Mouse (Mus musculus) induced T-regulatory cell, adult 2 months (primary cell): ENCODE data around the gene Vps18.
A peak's percentile ranks its signal among the peaks of the same experiment; 100 is the strongest.

ENCODE experiments used
- DNase-seq: peaks from one replicate; pipeline ENCODE4 v3.0.0-alpha.2; 2012; ENCODE audit warnings: low read depth

Vps18 gene

DNA sequence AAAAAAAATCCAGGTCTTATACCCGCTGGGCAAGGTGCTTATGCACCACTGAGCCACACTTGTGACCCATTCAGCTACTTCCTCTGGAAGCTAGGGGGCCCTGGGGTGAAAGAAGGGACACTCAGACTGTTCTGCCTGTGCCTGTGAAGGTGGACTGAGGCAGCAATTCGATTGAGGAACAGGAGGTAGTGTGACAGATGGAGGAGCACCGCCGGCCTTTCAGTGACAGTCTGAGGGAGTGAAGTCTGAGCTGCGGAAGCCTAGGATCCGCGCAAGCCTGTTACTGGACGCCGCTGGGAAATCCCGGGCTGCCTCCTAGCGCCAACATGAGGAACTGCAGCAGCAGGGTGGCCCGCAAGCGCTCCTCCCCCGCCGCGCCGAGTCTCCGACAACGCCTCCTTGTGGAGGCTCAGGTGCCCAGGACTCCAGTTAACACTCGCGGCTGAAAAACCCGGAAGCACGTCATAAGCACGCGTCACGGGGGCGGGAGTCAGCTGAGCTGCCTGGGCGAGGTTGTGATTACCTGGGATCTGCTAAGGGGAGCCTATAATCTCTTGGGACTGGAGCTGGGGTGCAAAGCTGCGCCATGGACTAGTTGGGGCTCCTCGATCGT, at the start of gene Vps18:
Gene Vps18 (plus strand): TSS at position 471 of the 613 bp plus-strand sequence.
- peak; percentile 99 for DNase-seq

DNA sequence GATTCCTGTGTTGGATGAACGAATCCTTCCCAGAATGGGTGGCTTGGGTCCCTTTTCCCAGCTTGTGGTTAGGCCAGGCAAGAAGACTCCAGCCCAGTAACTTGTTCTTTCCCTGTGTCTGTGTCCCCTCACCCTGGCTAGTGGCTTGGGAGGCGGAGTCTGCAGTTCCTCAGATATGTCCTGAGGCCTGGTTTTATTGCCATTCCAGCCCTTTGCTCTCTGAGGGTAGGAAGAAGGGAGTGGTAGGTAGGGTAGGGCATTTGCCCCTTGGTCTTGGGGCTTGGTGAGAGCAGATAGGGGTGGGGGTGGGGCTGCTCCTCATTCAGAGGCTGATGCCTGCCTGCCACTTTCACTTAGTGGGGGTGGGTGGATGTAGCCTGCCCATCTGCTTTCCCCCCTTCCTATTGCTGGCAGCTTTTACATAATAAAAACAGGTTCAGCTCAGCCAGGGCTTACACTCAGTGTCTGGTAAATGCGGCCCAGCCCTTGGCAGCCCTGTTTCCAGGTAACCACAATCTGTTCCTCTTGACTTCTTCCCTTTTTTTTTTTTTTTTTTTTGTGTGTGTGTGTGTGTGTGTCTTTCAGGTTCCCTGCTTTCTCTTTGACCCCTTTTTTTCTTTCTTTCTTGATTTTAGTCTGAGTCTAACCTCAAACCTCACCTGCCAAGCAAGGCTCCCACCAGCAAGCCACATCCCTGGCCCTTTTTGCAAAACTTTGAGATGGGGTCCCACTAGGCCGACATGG, 48.3 kb upstream of the Vps18 start:
- DNase-seq = no peak

DNA sequence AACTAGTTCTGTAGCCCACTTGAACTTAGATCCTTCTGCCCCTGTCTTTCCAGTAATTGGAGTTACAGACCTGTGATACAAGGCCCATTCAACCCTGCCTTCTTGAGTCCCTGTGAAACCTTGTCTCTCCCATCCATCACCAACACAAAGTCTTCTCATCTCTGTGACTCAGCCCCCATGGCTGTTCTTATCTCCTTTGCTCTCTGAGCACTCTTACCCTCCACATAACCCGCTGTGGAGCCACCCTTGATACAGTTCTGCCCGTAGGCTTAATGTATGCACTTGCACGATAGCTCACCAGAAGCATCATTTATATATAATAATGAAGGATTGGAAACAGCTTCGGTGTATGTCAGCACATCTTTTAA, 47.7 kb upstream of the Vps18 start:
- DNase-seq = no peak

DNA sequence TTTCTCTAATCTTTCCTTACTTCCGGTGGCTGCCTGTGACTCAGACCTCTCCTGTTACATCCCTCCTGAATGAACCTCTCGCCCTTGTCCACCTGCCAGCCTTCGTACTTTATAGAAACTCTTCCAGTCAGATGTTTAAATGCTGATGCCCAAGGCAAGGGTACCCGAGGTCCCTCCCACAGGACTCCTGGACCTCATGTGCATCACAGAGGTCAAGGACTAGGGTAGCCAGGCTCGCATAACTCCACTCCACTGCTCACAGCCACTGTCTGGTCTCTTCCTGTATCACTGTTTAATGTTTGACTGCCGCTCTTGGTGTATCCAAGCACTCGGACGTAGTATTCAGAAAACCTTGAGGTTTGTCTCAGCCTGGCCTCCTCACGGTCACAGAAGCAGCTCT, 46.0 kb upstream of the Vps18 start:
- DNase-seq = no peak

DNA sequence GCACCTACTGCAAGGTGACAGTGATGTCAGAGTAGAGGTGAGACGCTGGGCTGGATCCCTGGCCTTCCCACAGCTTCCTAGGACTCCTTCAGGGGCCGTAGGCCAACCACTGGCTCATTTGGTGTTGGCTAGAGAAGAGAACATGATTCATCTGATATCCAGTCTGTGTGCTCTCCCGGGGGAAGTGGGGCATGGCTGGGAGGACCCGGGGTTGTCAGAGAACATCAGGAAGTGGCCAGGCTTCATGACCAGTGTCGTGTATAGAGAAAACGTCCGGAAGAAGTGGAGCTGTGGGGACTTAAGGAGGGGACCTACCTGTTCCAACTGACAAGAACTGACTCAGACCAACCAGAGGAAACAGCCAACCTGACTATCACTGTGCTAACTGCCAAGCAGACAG, 43.3 kb upstream of the Vps18 start:
- no peak for DNase-seq

DNA sequence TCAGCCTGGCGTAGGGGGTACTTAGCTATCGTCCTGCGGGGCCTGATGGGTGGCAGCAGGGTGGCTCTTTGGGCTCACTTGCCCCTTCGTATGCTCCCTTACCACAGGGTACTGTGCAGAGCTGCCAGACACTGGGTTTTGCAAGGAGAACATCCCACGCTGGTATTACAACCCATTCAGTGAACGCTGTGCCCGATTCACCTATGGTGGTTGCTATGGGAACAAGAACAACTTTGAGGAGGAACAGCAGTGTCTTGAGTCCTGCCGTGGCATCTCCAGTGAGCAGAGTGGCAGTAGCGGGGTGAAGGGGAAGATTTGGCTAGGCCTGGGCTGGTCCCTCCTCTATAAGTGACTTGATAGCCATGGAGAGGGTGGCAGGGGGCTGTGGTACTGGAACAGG, 40.6 kb upstream of the Vps18 start:
- no peak for DNase-seq

DNA sequence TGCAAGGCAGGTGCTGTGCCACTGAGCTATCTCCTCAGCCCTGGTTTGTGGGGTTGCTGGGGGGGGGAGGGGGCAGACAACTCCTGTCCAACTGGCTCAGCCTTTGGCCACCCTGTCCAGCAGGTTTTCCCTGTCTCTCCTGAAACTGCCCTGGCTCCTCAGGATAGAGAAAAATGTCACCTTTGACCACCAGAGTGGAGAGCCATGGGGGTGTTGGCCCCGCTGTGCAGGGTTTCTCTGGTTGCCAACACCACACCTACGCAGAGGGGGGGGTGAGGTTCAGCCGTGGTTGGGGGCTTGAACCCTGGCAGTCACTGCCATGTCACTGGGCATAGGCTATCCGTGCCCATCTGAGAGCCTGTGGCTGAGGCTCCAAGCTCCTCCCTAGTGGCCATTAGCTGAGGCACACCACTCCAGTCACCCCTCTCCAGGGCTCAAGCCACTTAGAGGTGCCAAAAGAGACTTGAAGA, 38.9 kb upstream of the Vps18 start:
- DNase-seq = no peak

DNA sequence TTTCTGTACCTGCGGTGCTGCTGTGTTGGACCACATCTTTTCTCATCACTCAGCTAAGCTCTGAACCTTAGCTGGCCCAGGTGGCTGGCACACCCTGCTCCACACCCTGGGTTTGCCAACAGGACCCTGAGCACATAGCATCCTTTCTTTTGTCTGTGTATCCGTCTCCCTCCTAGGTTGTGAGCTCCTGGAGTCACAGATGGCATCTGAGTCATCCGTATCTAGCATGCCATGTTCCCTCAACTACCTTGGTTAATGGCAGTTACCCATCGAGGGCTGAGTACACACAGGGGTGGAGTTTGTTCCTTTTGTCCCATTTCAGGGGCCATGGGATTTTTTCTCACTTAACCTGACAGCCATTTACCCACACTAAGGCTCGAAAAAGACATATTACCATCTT, 38.2 kb upstream of the Vps18 start:
- DNase-seq = no peak

DNA sequence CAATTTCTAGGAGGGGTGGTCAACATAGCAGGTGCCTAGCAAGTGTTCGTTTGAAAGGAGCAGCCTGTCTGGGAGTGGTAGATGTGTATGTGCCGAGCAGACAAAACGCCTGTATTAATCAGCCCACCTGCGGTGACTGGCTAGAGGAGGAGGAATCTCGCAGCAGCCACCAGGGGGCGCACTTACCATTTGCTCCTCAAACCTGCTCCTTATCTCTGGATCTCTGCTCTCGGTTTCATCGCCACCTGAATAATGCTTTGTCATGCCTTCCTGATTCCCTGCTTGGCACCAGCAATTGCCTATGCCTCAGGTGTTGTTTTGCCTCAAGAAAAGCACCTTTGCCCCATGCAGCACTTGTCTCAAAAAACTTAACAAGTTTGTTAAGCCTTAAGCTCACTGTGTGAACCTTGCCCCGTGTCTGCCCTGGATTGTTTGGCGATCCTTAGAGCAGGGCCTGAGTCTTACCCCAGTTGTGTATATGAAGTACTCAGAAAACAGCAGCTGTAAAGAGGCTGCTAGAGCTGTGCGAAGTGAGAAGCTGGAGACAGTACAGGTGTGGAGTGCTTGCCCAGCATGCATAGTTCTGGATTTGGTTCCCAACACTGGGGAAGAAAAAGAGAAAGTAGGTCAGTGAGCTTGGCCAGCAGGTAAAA, 37.6 kb upstream of the Vps18 start:
- peak; percentile 93 for DNase-seq

DNA sequence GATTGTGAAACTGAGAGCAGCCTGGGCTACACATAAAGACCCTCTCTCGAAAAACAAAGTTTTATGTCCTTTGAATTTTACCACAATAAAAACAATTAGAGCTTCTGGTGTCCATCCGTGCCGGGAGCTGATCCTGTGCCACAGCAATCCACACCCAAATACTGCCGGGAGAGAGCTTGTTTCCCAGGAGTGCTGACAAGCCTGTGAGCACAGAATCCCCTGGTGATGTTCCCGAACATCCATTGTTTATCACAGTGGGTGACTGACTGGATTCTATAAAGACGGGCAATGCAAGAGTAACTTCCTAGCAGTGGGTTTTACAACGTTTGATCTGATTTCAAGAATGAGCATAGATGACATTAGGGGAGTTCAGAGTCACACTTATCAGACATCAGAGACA, 33.6 kb upstream of the Vps18 start:
- no peak for DNase-seq

DNA sequence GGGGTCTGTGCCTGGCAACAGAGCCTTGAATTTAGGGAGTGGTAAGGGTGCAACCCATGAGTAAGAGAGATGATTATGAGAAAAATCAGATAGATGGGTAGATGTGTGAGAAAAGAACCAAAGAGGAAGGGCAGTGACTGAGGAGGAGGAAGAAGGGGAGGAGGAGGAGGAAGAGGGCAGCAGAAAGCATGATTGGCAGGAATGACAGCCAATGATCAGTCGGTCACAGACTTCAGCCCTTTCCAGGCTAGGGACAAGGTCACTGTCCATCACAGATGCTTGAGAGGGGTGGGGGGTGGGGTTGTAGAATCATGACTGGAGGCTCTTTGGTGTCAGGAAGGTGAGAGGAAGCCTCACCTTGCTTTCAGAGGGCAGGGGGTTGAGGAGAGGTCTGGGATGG, 28.0 kb upstream of the Vps18 start:
- DNase-seq = no peak

DNA sequence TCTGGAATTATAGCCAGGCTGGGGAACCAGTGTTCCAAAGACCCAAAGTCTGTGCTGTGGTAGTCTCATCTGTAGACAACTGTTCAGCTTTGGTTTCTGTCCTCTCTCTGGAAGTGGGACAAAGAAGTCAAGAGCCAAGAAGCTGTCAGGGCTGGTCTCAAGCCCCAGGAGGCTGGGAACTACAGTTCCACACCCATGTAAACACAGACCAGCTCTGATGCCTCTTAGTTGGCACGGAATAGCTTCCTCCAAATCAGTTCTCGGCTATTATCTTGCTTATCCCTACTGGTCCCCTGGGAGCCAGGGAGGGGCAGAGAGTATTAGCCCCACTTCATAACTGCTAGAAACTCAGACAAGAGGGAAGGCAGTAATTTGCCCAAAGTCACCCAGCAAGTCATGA, 27.2 kb upstream of the Vps18 start:
- DNase-seq = no peak

DNA sequence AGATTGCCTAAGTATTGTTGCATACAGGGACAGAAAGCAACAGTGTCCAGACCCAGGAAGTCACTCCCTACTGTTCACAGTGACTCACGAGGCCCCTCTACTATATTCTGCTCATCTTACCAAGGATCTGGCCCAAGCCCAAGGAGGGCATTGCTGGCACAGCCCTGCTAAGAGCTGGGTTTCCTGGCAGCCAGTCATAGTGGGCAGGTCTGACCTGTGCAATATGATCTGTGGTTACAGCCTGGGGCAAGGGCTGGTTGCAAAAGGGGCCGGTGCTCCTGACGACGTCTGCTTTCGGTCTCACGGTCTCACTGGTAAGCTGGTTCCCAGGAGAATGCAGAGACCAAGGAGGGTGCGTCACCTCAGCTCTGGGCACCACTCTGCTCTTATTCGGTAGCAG, 25.6 kb upstream of the Vps18 start:
- DNase-seq = no peak

DNA sequence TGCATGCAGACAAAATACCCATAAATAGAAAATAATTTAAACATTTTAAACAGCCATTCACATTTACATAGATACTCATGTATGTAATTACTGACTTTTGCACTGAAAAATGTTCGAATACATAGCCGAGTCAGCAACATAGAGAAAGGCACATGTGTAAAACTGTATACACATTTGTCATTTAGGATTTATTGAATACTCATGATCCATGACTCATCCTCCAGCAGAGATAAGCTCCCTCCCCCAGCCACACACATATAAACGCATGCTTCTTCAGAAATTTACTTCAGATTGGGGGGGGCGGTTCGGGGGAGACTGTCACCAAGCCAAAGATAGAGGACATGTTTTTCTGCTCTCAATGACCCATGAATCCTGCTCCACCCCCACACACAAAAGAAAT, 24.7 kb upstream of the Vps18 start:
- no peak for DNase-seq

DNA sequence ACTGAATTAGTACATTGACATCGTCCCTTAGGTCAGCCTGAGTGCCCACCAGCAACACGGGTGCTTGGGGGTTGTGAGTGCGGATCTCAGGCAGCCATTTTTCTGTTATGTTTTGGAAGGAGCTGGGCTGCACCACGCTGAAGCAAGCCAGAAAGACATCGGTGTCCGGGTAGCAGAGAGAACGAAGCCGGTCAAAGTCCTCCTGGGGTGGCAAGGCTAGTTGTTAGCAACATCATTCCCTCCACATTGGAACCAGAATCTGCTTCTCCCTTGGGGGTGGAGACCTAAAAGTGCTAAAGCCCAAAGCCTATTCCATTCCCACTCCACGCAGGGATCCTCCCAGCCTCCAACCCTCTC, 18.3 kb upstream of the Vps18 start:
- no peak for DNase-seq

DNA sequence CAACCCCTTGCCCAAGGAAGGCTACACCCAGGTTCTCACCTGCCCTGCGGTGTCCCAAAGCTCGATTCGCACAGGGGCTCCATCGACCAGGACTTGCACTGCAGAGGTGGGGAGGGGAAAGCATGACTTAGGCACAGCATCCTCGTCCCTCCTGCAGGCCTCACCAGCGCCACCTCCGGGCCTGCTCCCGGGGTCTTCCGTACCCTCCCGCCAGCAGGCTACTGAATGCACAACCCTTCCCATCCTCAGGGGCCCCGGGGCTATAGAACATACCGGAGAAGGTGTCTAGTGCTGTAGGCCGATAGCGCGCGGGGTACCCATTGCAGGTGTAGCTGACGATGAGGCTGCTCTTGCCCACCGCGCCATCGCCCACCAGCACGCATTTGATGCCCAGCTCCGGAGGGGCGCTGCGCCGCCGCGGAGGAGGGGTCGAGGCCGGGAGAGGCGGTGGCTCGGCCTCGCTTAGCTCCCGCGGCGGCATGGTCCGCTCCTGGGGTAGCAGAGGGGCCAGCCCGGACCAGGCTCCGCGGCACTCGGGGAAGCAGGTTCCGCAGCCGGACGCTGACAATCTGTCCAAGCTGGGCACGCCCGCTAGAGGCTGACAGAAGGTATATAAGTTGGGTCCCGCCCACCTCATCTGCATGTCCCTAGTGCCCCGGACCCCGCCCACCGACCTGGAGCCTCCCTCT, 17.8 kb upstream of the Vps18 start, which contains the start of gene Rhov:
Gene Rhov (minus strand): TSS at position 630 of the 689 bp plus-strand sequence.
- DNase-seq = peak; percentile 81

DNA sequence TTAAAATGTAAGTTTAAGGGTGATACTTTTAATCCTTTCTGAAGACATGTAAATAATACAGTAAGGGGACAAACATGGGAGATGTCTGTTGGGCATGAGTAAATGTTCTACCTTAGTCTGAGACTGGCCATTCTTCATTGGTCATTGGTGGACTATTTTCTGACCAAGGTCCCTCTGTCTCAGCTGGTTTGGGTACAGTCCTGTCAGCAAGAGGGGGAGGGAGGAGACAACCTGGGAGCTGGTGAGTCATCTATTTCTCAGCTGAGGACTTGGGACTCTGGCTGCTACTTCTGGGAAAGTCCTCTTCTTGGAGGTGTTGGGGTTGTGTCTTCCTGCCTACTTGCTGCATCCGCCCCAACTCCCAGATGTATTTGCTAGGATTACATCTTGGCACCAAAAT, 14.4 kb upstream of the Vps18 start:
- DNase-seq = no peak

DNA sequence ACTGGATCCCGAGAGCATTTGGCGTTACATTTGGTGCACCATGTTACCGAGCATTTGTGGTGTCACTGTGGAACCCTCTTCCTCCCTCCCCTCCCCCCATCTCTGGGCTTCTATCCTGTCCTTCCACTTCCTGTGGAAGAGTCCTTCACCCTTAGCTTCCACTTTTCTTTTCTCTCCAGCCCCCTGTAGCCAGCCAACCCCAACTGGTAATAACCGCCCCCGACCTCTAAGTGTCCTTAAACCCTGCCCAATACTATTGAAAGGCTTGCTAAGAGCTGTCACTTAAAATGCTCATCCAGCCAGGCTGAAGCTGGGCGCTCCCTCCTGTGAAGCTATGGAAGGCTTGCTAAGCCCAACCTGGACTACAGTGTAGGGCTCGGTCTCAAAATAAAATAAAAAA, 11.6 kb upstream of the Vps18 start:
- no peak for DNase-seq

DNA sequence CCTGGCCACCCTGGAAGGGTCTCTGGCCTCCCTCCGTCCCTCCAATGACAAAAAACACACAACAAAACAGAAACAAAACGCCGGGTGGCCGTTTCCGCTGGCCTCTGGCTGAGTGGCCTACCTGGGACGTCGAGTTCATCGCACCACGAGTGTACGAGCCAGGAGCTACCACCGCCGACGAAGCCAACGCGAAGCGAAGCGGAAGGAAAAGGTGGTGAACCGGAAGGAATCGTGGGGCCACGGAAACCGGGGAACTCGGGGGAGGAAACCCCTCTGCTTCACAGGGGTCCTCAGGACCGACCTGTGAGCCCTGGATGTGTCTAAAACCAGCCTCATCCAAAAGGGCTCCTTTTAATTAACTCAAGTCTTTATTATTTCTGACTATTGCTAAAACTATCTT, 10.7 kb upstream of the Vps18 start:
- no peak for DNase-seq

DNA sequence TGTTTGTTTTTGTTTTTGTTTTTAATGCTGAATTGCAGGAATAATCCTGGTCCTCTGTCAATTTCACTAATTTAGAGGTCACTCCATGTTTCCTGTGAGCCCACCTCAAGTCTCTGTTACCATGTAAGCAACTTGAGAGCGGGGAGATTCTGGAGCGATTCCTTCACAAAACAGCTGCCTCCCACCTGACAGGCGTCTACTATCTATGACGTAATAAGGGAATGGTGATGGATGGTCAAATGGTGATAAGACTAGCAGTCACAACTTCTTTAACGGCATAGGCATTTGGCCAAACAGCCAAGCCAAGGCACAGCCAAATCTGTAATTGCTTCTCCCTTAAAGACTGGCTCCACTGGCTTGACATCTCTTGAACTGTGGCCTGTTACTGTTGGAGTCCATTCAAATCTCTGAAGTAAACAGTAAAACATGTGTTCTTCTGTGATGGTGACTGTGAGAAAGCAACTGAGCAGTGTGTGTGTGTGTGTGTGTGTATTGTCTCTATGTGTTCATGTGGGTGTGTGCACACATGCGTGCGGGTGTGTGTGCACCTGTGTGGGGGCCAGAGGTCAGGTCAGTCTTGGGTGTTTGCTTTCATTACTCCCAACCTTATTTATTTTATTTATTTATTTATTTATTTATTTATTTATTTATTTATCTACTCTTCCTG, 6.5 kb upstream of the Vps18 start:
- no peak for DNase-seq

DNA sequence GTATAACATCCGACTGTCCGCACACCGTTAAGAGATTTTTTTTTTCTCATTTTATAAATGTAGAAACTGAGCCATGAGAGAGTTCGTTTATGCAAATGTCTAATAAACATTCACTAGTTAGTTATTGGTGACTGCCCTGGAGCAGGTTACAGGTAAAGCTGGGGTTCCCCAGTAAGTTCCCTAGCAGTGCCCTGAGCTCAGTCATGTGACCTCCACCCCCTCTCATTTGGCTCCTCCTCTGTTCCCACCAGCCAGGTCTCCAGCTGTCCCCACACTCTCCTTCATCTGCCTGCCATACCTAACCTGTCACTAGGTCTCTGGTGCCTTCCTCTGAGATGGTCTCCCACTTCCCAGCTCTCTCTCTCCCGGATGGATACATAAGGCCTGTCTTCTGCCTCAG, 1.2 kb upstream of the Vps18 start:
- DNase-seq = no peak

DNA sequence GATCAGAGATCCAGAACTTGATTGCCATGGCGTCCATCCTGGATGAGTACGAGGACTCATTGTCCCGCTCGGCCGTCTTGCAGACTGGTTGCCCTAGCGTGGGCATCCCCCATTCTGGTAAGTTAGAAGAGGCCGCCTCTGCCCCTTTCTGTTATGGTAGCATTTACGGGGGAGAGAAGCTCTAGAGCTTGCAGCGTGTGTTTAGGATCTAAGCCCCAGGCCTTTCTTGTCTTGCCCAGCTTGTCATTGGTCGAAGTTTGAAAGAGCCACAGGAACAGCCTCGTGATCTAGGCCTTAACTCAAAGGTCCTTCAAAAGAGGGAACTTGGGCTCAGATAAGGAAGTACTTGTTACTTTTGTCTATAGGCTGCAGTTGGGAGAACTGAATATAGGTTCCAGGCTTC, 475 bp downstream of the Vps18 start:
- no peak for DNase-seq
